Mouse (Mus musculus): ENCODE results near the gene Eddm3b. TPM values are rescaled to one million over a fixed set of nuclear protein-coding genes. Genes with fewer than 3 reads are reported as not detected.
A peak's percentile ranks its signal among the peaks of the same experiment; 100 is the strongest.
"Not testable (repeated sequence)": the region's sequence is repeated elsewhere in the genome, so short reads cannot be mapped to it uniquely, and the experiment has no call there.

Gene Eddm3b
- total RNA-seq, 2 experiments from 2014 or later = not detected

- ATAC-seq (replicated peaks; ENCODE audit: low FRiP score, poor library complexity, severe bottlenecking) = no peak
These were observed 26.1 kb downstream of the Eddm3b start for GRCm38 (mm10) chr14:51140342-51140741.

- no peak for ATAC-seq (replicated peaks; ENCODE audit: low FRiP score, poor library complexity, severe bottlenecking)
These were observed 27.9 kb downstream of the Eddm3b start for GRCm38 (mm10) chr14:51142119-51142518.

- ATAC-seq (replicated peaks; ENCODE audit: low FRiP score, poor library complexity, severe bottlenecking) = peak; percentile 73
These were observed 28.3 kb downstream of the Eddm3b start for GRCm38 (mm10) chr14:51142568-51142967.

- ATAC-seq (replicated peaks; ENCODE audit: low FRiP score, poor library complexity, severe bottlenecking) = peak; percentile 19; the same call in 1 of the 2 replicates
These were observed 29.1 kb downstream of the Eddm3b start for GRCm38 (mm10) chr14:51143287-51143686.

GRCm38 (mm10) chr14:51143937-51144336, 29.7 kb downstream of the Eddm3b start:
- peak; percentile 90 for ATAC-seq (replicated peaks; ENCODE audit: low FRiP score, poor library complexity, severe bottlenecking)

- no peak for ATAC-seq (replicated peaks; ENCODE audit: low FRiP score, poor library complexity, severe bottlenecking)
These were observed 30.2 kb downstream of the Eddm3b start for GRCm38 (mm10) chr14:51144451-51144850.

- no peak for ATAC-seq (replicated peaks; ENCODE audit: low FRiP score, poor library complexity, severe bottlenecking)
These were observed 31.3 kb downstream of the Eddm3b start for GRCm38 (mm10) chr14:51145521-51145920.

- no peak for ATAC-seq (replicated peaks; ENCODE audit: low FRiP score, poor library complexity, severe bottlenecking)
These were observed 32.5 kb downstream of the Eddm3b start, which contains the start of gene Rnase1 for GRCm38 (mm10) chr14:51146685-51147084. Gene Rnase1, minus strand, starts transcription at chr14:51146785.

GRCm38 (mm10) chr14:51148006-51148405, 33.8 kb downstream of the Eddm3b start:
- no peak for ATAC-seq (replicated peaks; ENCODE audit: low FRiP score, poor library complexity, severe bottlenecking)

GRCm38 (mm10) chr14:51149164-51149563, 34.9 kb downstream of the Eddm3b start:
- ATAC-seq (replicated peaks; ENCODE audit: low FRiP score, poor library complexity, severe bottlenecking) = peak; percentile 80

- peak; percentile 78 for ATAC-seq (replicated peaks; ENCODE audit: low FRiP score, poor library complexity, severe bottlenecking)
These were observed 36.1 kb downstream of the Eddm3b start for GRCm38 (mm10) chr14:51150206-51150831.

- ATAC-seq (replicated peaks; ENCODE audit: low FRiP score, poor library complexity, severe bottlenecking) = no peak
These were observed 38.1 kb downstream of the Eddm3b start for GRCm38 (mm10) chr14:51152249-51152870.

GRCm38 (mm10) chr14:51156056-51156735, 42.0 kb downstream of the Eddm3b start:
- no peak for ATAC-seq (replicated peaks; ENCODE audit: low FRiP score, poor library complexity, severe bottlenecking)

- ATAC-seq (replicated peaks; ENCODE audit: low FRiP score, poor library complexity, severe bottlenecking) = no peak
These were observed 42.5 kb downstream of the Eddm3b start for GRCm38 (mm10) chr14:51156736-51157068.

- ATAC-seq (replicated peaks; ENCODE audit: low FRiP score, poor library complexity, severe bottlenecking) = no peak
These were observed 42.8 kb downstream of the Eddm3b start for GRCm38 (mm10) chr14:51157072-51157471.

GRCm38 (mm10) chr14:51161976-51162375, 47.8 kb downstream of the Eddm3b start, which contains the start of gene Rnase2b:
Gene Rnase2b, plus strand, starts transcription at chr14:51162260.
- not testable (repeated sequence) for ATAC-seq (replicated peaks; ENCODE audit: low FRiP score, poor library complexity, severe bottlenecking)

GRCm38 (mm10) chr14:51163323-51163722, 49.1 kb downstream of the Eddm3b start:
- ATAC-seq (replicated peaks; ENCODE audit: low FRiP score, poor library complexity, severe bottlenecking) = not testable (repeated sequence)

GRCm38 (mm10) chr14:51165435-51165834, 51.2 kb downstream of the Eddm3b start:
- ATAC-seq (replicated peaks; ENCODE audit: low FRiP score, poor library complexity, severe bottlenecking) = no peak

- ATAC-seq (replicated peaks; ENCODE audit: low FRiP score, poor library complexity, severe bottlenecking) = no peak
These were observed 51.8 kb downstream of the Eddm3b start for GRCm38 (mm10) chr14:51166068-51166467.
